Mouse (Mus musculus) small intestine, adult 2 months (tissue): ENCODE results near the gene Srsf10. TPM values are rescaled to one million over a fixed set of nuclear protein-coding genes. Genes with fewer than 3 reads are reported as not detected.

Experiments
- H3K27ac ChIP-seq: fragments of 200-500 bp; 2 replicates; pipeline ENCODE4 v1.5.1; 2012; ENCODE audit warnings: low read depth, low read length, control low read depth, inconsistent platforms; ENCODE audit not compliant: insufficient read depth
- H3K27me3 ChIP-seq: fragments of 200-500 bp; 2 replicates; pipeline ENCODE4 v1.6.1; 2012; ENCODE audit warnings: mild to moderate bottlenecking, moderate library complexity, low read length, inconsistent platforms; ENCODE audit not compliant: control insufficient read depth, insufficient read depth
- H3K36me3 ChIP-seq: fragments of 200-500 bp; 2 replicates; pipeline ENCODE4 v1.6.1; 2012; ENCODE audit warnings: mild to moderate bottlenecking, low read length, control low read depth, inconsistent platforms; ENCODE audit not compliant: control insufficient read depth, insufficient read depth
- H3K4me1 ChIP-seq: fragments of 200-500 bp; 2 replicates; pipeline ENCODE4 v1.6.1; 2012; ENCODE audit warnings: low read length, inconsistent platforms, mixed read lengths; ENCODE audit not compliant: control insufficient read depth, insufficient read depth, insufficient read length
- H3K4me3 ChIP-seq: fragments of 200-500 bp; 2 replicates; pipeline ENCODE4 v1.5.1; 2012; ENCODE audit warnings: low read depth, mild to moderate bottlenecking, control low read depth, inconsistent platforms, low read length, moderate library complexity
- CTCF ChIP-seq: fragments of 200-500 bp; IDR thresholded peaks from 2 replicates; pipeline ENCODE4 v1.5.1; 2012; ENCODE audit warnings: low read depth, mild to moderate bottlenecking, control low read depth, inconsistent platforms, low read length, moderate library complexity, mixed read lengths; ENCODE audit not compliant: insufficient replicate concordance, insufficient read length; ENCODE audit errors: extremely low read depth
- POLR2A ChIP-seq: fragments of 200-500 bp; IDR thresholded peaks from 2 replicates; pipeline ENCODE4 v1.6.1; 2012; ENCODE audit warnings: low read depth, mild to moderate bottlenecking, control low read depth, inconsistent platforms, low read length, moderate library complexity
- WGBS: fragments of 180-500 bp; shearing (Covaris S2); methylation state at CpG from one replicate; pipeline ENCODE4 v1.1.7; 2018; 5-methylcytosine and 5-hydroxymethylcytosine counted together
- polyA plus RNA-seq: library from polyadenylated mRNA; depleted of rRNA; stranded (reverse); fragments of >200 nt; gene quantifications from 2 replicates; pipeline ENCODE4 v1.2.3, GENCODE M21; 2012

Srsf10 gene
- polyA plus RNA-seq, 1 experiment: 48.2 TPM

GRCm38 (mm10) chr4:135898380-135899049, 43.0 kb downstream of the Srsf10 start:
- H3K4me1 ChIP-seq: peaks cover 3% of the 10 kb centered on the region; the same call in 1 of the 2 replicates
- H3K36me3 ChIP-seq: no peaks in the 10 kb centered on the region
- 28% methylated on average over 9 of the region's 9 CpGs for WGBS
- TF ChIP-seq POLR2A (peak; percentile 34; the same call in 1 of the 2 replicates), CTCF (no peak)
- peak overlapping the region; percentile 51 for H3K27ac ChIP-seq
- no peaks in the 10 kb centered on the region for H3K27me3 ChIP-seq
- no peak overlapping the region for H3K4me3 ChIP-seq

DNA sequence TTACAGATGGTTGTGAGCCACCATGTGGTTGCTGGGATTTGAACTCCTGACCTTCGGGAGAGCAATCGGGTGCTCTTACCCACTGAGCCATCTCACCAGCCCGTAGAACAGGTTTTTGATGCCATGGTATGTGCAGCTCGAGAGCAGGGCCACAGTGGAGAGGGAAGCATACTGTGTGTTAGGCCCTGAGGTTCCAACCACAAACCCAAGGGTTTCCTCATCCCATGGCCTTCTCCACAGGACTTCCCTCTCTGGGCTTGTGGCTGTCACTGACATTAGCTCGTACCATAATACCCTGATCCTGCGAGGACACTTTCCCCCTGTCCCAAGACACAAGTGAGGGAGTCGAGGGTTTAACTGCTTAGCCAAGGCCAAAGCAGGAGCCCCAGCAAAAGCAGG, 43.5 kb downstream of the Srsf10 start:
- Histone ChIP-seq H3K36me3 (no peaks in the 10 kb centered on the region), H3K27me3 (no peaks in the 10 kb centered on the region), H3K4me3 (no peak overlapping the region), H3K4me1 (peaks cover 3% of the 10 kb centered on the region; the same call in 1 of the 2 replicates), H3K27ac (no peak overlapping the region; the same call in 1 of the 2 replicates)
- TF ChIP-seq CTCF (no peak), POLR2A (no peak)
- WGBS: 80% methylated on average over 7 of the region's 7 CpGs

DNA sequence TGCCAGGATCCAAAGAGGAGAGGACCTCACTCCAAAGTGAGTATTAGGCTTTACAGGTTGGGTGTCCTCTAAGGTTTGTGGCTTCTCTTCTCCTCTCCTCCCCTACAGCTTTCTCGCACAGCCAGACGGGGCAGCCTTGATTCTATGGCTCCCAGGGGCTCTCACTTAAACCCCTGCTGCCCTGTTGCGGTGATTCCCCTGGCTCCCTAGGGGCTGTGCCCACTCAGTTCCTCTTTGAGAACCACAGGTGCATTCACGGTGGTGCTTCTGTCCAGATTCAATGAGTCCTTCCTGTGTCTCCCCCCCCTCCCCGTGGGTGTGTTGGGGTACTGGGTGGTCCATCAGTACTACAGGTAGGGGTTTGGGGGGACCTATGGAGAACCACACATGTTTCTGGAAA, 44.5 kb downstream of the Srsf10 start:
- WGBS: 81% methylated on average over 5 of the region's 5 CpGs
- H3K4me1 ChIP-seq: peaks cover 3% of the 10 kb centered on the region; the same call in 1 of the 2 replicates
- H3K27me3 ChIP-seq: no peaks in the 10 kb centered on the region
- H3K27ac ChIP-seq: no peak overlapping the region
- H3K36me3 ChIP-seq: no peaks in the 10 kb centered on the region
- TF ChIP-seq POLR2A (no peak), CTCF (no peak)
- H3K4me3 ChIP-seq: no peak overlapping the region

DNA sequence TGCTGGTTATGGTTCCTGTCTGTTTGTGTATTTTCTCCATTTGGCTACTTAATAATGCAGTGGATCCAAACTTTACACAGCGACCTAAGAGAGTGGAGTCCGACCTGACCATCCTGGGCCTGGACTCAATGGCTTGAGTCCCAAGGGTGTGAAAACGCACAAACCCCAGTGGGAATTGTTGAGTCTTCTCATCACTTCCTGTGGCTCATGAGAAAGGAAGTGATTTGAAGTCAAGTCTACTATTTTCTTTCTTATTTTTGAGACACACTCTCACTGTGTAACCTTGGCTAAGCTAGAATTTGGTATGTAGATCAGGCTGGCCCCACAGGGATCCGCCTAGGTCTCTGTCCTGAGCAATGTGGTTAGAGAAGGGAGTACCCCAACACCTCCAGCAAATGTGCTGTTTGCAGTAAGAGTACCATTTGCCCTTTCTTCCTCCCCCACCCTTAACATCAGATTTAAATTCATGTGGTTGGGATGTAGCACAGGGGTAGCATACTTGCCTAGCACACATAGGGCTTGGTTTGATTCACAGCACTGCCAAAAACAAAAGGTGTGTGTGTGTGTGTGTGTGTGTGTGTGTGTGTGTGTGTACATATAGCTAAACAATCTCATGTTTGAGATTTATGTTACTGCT, 47.2 kb downstream of the Srsf10 start:
- no peaks in the 10 kb centered on the region for H3K27me3 ChIP-seq
- TF ChIP-seq POLR2A: no peak
- no peak for TF ChIP-seq CTCF
- no peak overlapping the region for H3K27ac ChIP-seq
- no peak overlapping the region for H3K4me3 ChIP-seq
- H3K4me1 ChIP-seq: peaks cover 3% of the 10 kb centered on the region; the same call in 1 of the 2 replicates
- WGBS: 87% methylated on average over 4 of the region's 4 CpGs
- H3K36me3 ChIP-seq: no peaks in the 10 kb centered on the region

DNA sequence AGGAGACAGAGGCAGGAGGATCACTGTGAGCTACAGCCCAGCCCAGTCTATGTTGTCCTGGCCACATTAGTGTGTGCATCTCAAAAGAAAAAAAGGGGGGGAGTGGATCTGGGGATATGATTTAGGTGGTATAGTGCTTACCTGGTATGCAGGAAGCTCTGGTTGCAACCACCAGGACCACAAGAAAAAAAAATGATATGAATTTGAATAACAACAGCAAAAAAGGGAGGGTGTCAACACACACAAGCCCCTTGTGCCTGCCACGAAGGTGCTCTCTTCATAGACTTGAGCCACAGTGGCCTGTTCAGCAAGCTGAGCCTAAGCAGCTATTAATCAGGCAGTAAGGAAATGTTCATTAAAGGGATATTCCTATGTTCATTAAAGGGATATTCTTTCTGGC, 49.3 kb downstream of the Srsf10 start:
- Histone ChIP-seq H3K4me1 (peaks cover 5% of the 10 kb centered on the region), H3K27ac (no peak overlapping the region), H3K4me3 (no peak overlapping the region), H3K36me3 (no peaks in the 10 kb centered on the region), H3K27me3 (no peaks in the 10 kb centered on the region)
- TF ChIP-seq CTCF (no peak), POLR2A (no peak)
- WGBS: 44% methylated on average over 1 of the region's 1 CpGs

GRCm38 (mm10) chr4:135906633-135907032, 51.1 kb downstream of the Srsf10 start:
- WGBS: 72% methylated on average over 3 of the region's 3 CpGs
- H3K36me3 ChIP-seq: no peaks in the 10 kb centered on the region
- no peak overlapping the region for H3K4me3 ChIP-seq
- H3K27me3 ChIP-seq: no peaks in the 10 kb centered on the region
- H3K4me1 ChIP-seq: peaks cover 5% of the 10 kb centered on the region
- H3K27ac ChIP-seq: no peak overlapping the region
- TF ChIP-seq CTCF: no peak
- no peak for TF ChIP-seq POLR2A

GRCm38 (mm10) chr4:135909326-135910066, 53.9 kb downstream of the Srsf10 start:
- no peaks in the 10 kb centered on the region for H3K36me3 ChIP-seq
- peak overlapping the region; percentile 5; the same call in 1 of the 2 replicates for H3K27ac ChIP-seq
- H3K27me3 ChIP-seq: no peaks in the 10 kb centered on the region
- H3K4me3 ChIP-seq: no peak overlapping the region
- WGBS: 17% methylated on average over 13 of the region's 13 CpGs
- peaks cover 5% of the 10 kb centered on the region for H3K4me1 ChIP-seq
- TF ChIP-seq CTCF (no peak), POLR2A (no peak)
